18 mouse cellular contexts compared by ENCODE assay signal in genomic region chr12:31920464-31921405, GRCm38 (mm10). TPM values are rescaled to one million over a fixed set of nuclear protein-coding genes. Genes with fewer than 3 reads are reported as not detected.
DNase-seq lines count a peak whose midpoint lies in the region; ATAC-seq lines count a peak whose summit lies in the region.
"Had no signal": no experiment of that assay in that cellular context is flagged by ENCODE, and none has a peak within 500 bp of the region (broad histone marks: within the 10 kb centered on the region; RNA-seq: fewer than 3 reads in every experiment).

No protein-coding gene starts in this region.

- peaks cover 16% of the 10 kb centered on the region for H3K36me3 ChIP-seq in hindbrain, embryonic 14.5 days (replicated peaks; ENCODE audit: control insufficient read depth, insufficient read depth)
- peaks cover 15% of the 10 kb centered on the region for H3K36me3 ChIP-seq in hindbrain, embryonic 12.5 days
- no peaks in the 10 kb centered on the region for H3K36me3 ChIP-seq in midbrain, embryonic 16.5 days (ENCODE audit: control insufficient read depth, insufficient read depth, low read length)
- H3K36me3 ChIP-seq in midbrain, embryonic 10.5 days: peaks cover 23% of the 10 kb centered on the region
- H3K36me3 ChIP-seq: midbrain, embryonic 15.5 days had no signal

- no peak overlapping the region for H3K4me3 ChIP-seq in hindbrain, embryonic 14.5 days (replicated peaks; ENCODE audit: low read length)
- no peak overlapping the region for H3K4me3 ChIP-seq in hindbrain, embryonic 12.5 days
- H3K4me3 ChIP-seq in midbrain, embryonic 16.5 days (ENCODE audit: low read depth, low read length): no peak overlapping the region
- H3K4me3 ChIP-seq in midbrain, embryonic 10.5 days: no peak overlapping the region
- H3K4me3 ChIP-seq: gastrocnemius, adult 2 months; heart, embryonic 10.5 days; layer of hippocampus, adult 2 months; midbrain, embryonic 15.5 days; neural tube, embryonic 13.5 days had no signal

- H3K9ac ChIP-seq in hindbrain, embryonic 14.5 days: no peak overlapping the region
- no peak overlapping the region for H3K9ac ChIP-seq in hindbrain, embryonic 12.5 days
- H3K9ac ChIP-seq in midbrain, embryonic 16.5 days (ENCODE audit: low read depth, low read length): no peak overlapping the region
- H3K9ac ChIP-seq: midbrain, embryonic 15.5 days; neural tube, embryonic 13.5 days had no signal

- H3K4me1 ChIP-seq in hindbrain, embryonic 14.5 days (replicated peaks; ENCODE audit: control insufficient read depth, insufficient read depth, low read length): no peaks in the 10 kb centered on the region
- no peaks in the 10 kb centered on the region for H3K4me1 ChIP-seq in hindbrain, embryonic 12.5 days
- H3K4me1 ChIP-seq in midbrain, embryonic 16.5 days (ENCODE audit: control insufficient read depth, insufficient read depth, low read length): no peaks in the 10 kb centered on the region
- no peaks in the 10 kb centered on the region for H3K4me1 ChIP-seq in midbrain, embryonic 10.5 days
- H3K4me1 ChIP-seq: midbrain, embryonic 15.5 days; neural tube, embryonic 13.5 days had no signal

- WGBS in hindbrain, embryonic 14.5 days: 80% methylated on average over 18 of the region's 18 CpGs
- WGBS in hindbrain, embryonic 12.5 days: 82% methylated on average over 18 of the region's 18 CpGs
- WGBS in midbrain, embryonic 16.5 days: 81% methylated on average over 18 of the region's 18 CpGs
- WGBS in midbrain, embryonic 10.5 days: 86% methylated on average over 18 of the region's 18 CpGs

- no peak for DNase-seq in hindbrain, embryonic 14.5 days (ENCODE audit: low spot score)
- DNase-seq in midbrain, embryonic 10.5 days (ENCODE audit: low spot score): no peak
- DNase-seq in kidney, postnatal 36 days: peak; percentile 37 to 45
- no peak for DNase-seq in adrenal gland, adult 18-20 months (ENCODE audit: low spot score in 2 of 2)
- DNase-seq in right cerebral cortex, postnatal 36 days (ENCODE audit: low spot score in 2 of 2): no peak
- DNase-seq: gastrocnemius, adult 2 months; heart, postnatal 4 days; lung, adult 18-20 months; lung, postnatal 4 days; retina, postnatal 1 day had no signal

- H3K27me3 ChIP-seq in hindbrain, embryonic 14.5 days (ENCODE audit: control insufficient read depth, insufficient read depth, low read length): no peaks in the 10 kb centered on the region
- H3K27me3 ChIP-seq in hindbrain, embryonic 12.5 days: no peaks in the 10 kb centered on the region
- no peaks in the 10 kb centered on the region for H3K27me3 ChIP-seq in midbrain, embryonic 16.5 days (ENCODE audit: control insufficient read depth, insufficient read depth, low read depth, low read length)
- no peaks in the 10 kb centered on the region for H3K27me3 ChIP-seq in midbrain, embryonic 10.5 days (ENCODE audit: low read depth, poor library complexity, severe bottlenecking)
- H3K27me3 ChIP-seq: midbrain, embryonic 15.5 days; neural tube, embryonic 13.5 days had no signal

- H3K27ac ChIP-seq in hindbrain, embryonic 14.5 days: no peak overlapping the region
- H3K27ac ChIP-seq in hindbrain, embryonic 12.5 days: no peak overlapping the region
- H3K27ac ChIP-seq in midbrain, embryonic 16.5 days (ENCODE audit: low read length): no peak overlapping the region
- no peak overlapping the region for H3K27ac ChIP-seq in midbrain, embryonic 10.5 days (replicated peaks)
- H3K27ac ChIP-seq: gastrocnemius, adult 2 months; heart, embryonic 10.5 days; layer of hippocampus, adult 2 months; midbrain, embryonic 15.5 days; neural tube, embryonic 13.5 days had no signal

- no peaks in the 10 kb centered on the region for H3K9me3 ChIP-seq in hindbrain, embryonic 14.5 days (ENCODE audit: control insufficient read depth, low read length)
- H3K9me3 ChIP-seq in hindbrain, embryonic 12.5 days (replicated peaks): no peaks in the 10 kb centered on the region
- H3K9me3 ChIP-seq in midbrain, embryonic 16.5 days (replicated peaks; ENCODE audit: control insufficient read depth, low read length, poor library complexity, severe bottlenecking): no peaks in the 10 kb centered on the region
- H3K9me3 ChIP-seq in midbrain, embryonic 10.5 days (replicated peaks): no peaks in the 10 kb centered on the region
- H3K9me3 ChIP-seq: heart, embryonic 10.5 days; midbrain, embryonic 15.5 days; neural tube, embryonic 13.5 days had no signal

- H3K4me2 ChIP-seq in hindbrain, embryonic 14.5 days (replicated peaks): no peak overlapping the region
- no peak overlapping the region for H3K4me2 ChIP-seq in hindbrain, embryonic 12.5 days (replicated peaks)
- H3K4me2 ChIP-seq in midbrain, embryonic 16.5 days (ENCODE audit: low read length): no peak overlapping the region
- H3K4me2 ChIP-seq: midbrain, embryonic 15.5 days; neural tube, embryonic 13.5 days had no signal

- 0 out of 2 replicates have a peak, but pooled peaks have one; percentile 15 for ATAC-seq in hindbrain, embryonic 14.5 days (ENCODE audit: low FRiP score)
- no peak for ATAC-seq in hindbrain, embryonic 12.5 days (ENCODE audit: low FRiP score)
- ATAC-seq in midbrain, embryonic 16.5 days: peak; percentile 52; the same call in 1 of the 2 replicates
- no peak for ATAC-seq in cerebellum, adult (ENCODE audit: insufficient number of reproducible peaks, low FRiP score, low TSS enrichment)
- ATAC-seq: forebrain, embryonic 16.5 days; midbrain, embryonic 15.5 days had no signal

RNA-seq across cellular contexts. Expression of gene Hbp1, which starts 29.6 kb away (rescaled TPM):
- 49.0 and 51.5 TPM in 2 replicates for polyA plus RNA-seq in hindbrain, embryonic 14.5 days (2014; fragmentation: Nextera tagmentation; extraction: Ambion mirVana)
- polyA plus RNA-seq in hindbrain, embryonic 12.5 days (2016; fragmentation: Nextera tagmentation; extraction: Ambion mirVana): 94.7 and 95.6 TPM in 2 replicates
- 39.8 and 43.2 TPM in 2 replicates for polyA plus RNA-seq in midbrain, embryonic 16.5 days (2015; fragmentation: Nextera tagmentation; extraction: Ambion mirVana)
- polyA plus RNA-seq in midbrain, embryonic 10.5 days (2016; fragmentation: Nextera tagmentation; extraction: Ambion mirVana): 78.2 and 88.1 TPM in 2 replicates
- 10 to 100 TPM; 51.5 to 73.9 TPM for total RNA-seq in adrenal gland, adult 18-20 months (2021)

Comparison
In these comparisons a context has a peak if more than half of its experiments do, and no peak if none do; other contexts are left out.
1. ATAC-seq: peak in hindbrain, embryonic 14.5 days (single experiment) and midbrain, embryonic 16.5 days (single experiment); none in hindbrain, embryonic 12.5 days (single experiment) and cerebellum, adult (single experiment).
2. DNase-seq: peak in kidney, postnatal 36 days (2 of 2); none in hindbrain, embryonic 14.5 days (single experiment), midbrain, embryonic 10.5 days (single experiment), adrenal gland, adult 18-20 months (0 of 2) and right cerebral cortex, postnatal 36 days (0 of 2).